Mouse (Mus musculus): ENCODE data around the gene Piezo1.

GRCm38 (mm10) chr8:122459990-122460389 lies 91.1 kb downstream of the Piezo1 start:
- no peak for TF ChIP-seq CTCF (IDR thresholded peaks at IDR 0.05; ENCODE audit: low read depth, low read length)
- TF ChIP-seq POLR2A (IDR thresholded peaks at IDR 0.05; ENCODE audit: insufficient read depth, low read length) = no peak
- TF ChIP-seq EP300 (IDR thresholded peaks at IDR 0.05; ENCODE audit: insufficient read depth, low read depth, low read length) = no peak
